Mouse (Mus musculus) left cerebral cortex, postnatal 14 days (tissue): ENCODE data around the gene Gm13288. TPM values are rescaled to one million over a fixed set of nuclear protein-coding genes. Genes with fewer than 3 reads are reported as not detected.
A peak's percentile ranks its signal among the peaks of the same experiment; 100 is the strongest.
"Not testable (repeated sequence)": the region's sequence is repeated elsewhere in the genome, so short reads cannot be mapped to it uniquely, and the experiment has no call there.

ENCODE experiments used
- DNase-seq, 2 experiments: peaks; one replicate each; pipeline ENCODE4 v3.0.0; 2021 to 2022; ENCODE audit warnings: low spot score in 2 of 2, mixed read lengths in 1 of 2
- intact Hi-C: fragments of 180-260 bp; cut with DNase I; formaldehyde crosslinking; loops from one replicate; pipeline ENCODE4 v1.15.1; 2025
- long read RNA-seq, 2 experiments: library from polyadenylated mRNA; stranded (forward); transcript quantifications; one replicate each; pipeline ENCODE4 v2.0.0; 2021
- total RNA-seq, 2 experiments: library from RNA; stranded (reverse); gene quantifications; 2 replicates each; pipeline ENCODE4 v1.2.3; 2021

Gene Gm13288
- total RNA-seq: not detected
- long read RNA-seq, experiment 1: 0 reads
- long read RNA-seq, experiment 2: 0 reads

DNA sequence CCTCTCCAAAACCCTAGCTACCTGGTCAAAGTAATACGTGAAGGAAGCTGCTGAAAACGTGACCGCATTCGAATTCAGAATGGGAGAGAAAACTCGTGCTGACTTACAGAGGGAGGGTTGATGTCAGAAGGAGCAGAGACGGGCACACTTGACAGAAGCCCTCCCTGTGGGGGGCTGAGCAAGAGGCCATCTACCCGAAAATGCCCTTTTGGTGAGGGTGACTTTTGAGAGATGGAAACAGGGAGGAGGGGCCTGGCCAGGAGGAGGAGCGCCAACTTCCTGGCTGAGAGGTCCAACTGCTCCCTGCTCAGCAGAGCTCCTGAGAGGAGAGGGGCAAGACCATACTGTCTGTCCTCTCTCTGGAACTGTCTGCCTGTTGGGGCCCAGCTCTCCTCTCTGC is at the start of gene Gm13288:
TSS of gene Gm13288 (plus strand) at position 301 of the 400 bp plus-strand sequence.
- intact Hi-C loops, DNase-seq: not testable (repeated sequence)

DNA sequence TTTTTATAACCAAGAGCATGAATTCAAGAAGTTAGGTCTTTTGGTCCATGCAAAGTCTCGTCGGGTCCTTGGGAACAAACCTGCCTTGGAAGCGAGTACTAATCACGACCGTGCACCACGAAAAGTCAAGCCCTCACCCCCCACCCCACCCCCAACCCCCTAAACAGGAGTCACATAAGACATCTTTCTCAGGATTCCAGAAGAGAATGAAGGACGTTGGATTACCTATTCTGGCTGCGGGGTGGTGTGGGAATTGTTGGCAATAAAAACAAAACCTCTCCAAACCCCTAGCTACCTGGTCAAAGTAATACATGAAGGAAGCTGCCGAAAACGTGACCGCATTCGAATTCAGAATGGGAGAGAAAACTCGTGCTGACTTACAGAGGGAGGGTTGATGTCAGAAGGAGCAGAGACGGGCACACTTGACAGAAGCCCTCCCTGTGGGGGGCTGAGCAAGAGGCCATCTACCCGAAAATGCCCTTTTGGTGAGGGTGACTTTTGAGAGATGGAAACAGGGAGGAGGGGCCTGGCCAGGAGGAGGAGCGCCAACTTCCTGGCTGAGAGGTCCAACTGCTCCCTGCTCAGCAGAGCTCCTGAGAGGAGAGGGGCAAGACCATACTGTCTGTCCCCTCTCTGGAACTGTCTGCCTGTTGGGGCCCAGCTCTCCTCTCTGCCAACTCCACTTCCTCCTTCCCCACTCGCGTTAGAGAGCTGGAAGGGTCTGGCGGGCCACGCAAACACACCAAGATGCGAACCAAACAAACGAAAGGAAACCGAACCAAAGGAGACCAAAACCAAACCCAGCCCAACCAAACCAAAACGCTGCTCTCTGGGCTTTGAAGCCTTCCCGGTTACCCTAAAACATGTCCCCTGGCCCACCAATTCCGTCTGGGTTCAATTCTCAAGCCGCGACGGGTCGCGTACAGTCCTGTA is 48.5 kb upstream of the Gm13288 start:
- DNase-seq, intact Hi-C loops: not testable (repeated sequence)

DNA sequence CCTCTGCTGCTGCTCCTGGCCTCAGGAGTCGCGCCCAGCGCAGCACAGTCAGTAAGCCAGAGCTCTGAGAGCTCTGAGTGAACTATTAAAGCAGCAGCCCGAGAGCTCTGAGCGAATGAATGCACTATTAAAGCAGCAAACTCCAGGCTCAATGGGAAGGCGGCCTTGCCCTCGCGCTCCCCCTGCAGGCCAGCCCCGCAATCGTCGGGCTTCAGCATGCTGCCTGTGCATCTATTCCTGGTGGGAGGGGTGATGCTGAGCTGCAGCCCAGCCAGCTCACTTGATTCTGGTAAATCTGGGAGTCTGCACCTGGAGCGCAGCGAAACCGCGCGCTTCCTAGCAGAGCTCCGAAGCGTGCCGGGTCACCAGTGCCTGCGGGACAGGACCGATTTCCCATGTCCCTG is 47.7 kb upstream of the Gm13288 start:
- intact Hi-C loops: not testable (repeated sequence)
- DNase-seq: peak; percentile 89

DNA sequence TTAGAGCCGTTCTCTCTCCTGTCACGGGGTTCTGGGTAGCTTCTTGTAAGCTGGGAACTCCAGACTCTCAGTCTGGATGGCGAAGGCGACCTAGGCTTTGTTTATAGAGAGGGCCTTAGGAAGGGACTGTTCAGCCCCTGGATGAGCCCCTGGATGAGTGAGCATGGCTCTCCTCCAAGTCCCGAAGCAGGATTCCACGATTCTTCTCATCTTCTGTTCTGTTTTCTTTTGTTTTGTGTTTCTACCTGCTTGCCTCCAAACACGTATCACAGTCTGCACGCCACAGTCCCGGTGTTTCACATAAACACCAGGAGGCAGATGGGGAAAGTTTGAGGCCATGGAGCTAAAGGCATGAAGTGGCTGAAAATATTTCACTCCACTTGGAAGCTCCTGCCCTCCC is 46.6 kb upstream of the Gm13288 start:
- DNase-seq, intact Hi-C loops: not testable (repeated sequence)

DNA sequence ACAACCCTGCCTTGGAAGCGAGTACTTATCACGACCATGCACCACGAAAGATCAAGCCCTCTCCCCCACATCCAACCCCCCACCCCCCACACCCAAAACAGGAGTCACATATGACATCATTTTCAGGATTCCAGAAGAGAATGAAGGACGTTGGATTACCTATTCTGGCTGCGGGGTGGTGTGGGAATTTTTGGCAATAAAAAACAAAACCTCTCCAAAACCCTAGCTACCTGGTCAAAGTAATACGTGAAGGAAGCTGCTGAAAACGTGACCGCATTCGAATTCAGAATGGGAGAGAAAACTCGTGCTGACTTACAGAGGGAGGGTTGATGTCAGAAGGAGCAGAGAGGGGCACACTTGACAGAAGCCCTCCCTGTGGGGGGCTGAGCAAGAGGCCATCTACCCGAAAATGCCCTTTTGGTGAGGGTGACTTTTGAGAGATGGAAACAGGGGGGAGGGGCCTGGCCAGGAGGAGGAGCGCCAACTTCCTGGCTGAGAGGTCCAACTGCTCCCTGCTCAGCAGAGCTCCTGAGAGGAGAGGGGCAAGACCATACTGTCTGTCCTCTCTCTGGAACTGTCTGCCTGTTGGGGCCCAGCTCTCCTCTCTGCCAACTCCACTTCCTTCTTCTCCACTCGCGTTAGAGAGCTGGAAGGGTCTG is 45.6 kb upstream of the Gm13288 start, which contains the start of gene Gm13283:
TSS of gene Gm13283 (plus strand) at position 510 of the 659 bp plus-strand sequence.
- peak; percentile 17 to 19 for DNase-seq
- intact Hi-C loops: not testable (repeated sequence)

DNA sequence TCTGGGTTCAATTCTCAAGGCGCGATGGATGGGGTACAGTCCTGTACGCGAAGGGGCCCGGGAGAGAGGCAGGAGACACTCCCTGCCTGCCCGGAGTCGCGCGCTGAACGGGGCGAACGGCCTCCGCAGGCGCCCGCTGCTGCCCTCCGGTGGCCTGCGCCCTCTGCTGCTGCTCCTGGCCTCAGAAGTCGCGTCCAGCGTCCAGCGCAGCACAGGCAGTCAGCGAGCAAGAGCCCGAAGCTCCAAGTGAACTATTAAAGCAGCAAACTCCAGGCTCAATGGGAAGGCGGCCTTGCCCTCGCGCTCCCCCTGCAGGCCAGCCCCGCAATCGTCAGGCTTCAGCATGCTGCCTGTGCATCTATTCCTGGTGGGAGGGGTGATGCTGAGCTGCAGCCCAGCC is 44.9 kb upstream of the Gm13288 start:
- intact Hi-C loops: not testable (repeated sequence)
- DNase-seq: peak; percentile 46 to 59

DNA sequence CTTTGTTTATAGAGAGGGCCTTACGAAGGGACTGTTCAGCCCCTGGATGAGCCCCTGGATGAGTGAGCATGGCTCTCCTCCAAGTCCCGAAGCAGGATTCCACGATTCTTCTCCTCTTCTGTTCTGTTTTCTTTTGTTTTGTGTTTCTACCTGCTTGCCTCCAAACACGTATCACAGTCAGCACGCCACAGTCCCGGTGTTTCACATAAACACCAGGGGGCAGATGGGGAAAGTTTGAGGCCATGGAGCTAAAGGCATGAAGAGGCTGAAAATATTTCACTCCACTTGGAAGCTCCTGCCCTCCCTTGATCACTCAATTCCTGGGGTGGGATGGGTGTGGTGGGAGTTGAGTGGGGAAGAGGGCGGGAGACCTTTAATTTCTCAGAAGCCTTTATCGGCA is 43.6 kb upstream of the Gm13288 start:
- peak; percentile 71 to 72 for DNase-seq
- intact Hi-C loops: not testable (repeated sequence)

DNA sequence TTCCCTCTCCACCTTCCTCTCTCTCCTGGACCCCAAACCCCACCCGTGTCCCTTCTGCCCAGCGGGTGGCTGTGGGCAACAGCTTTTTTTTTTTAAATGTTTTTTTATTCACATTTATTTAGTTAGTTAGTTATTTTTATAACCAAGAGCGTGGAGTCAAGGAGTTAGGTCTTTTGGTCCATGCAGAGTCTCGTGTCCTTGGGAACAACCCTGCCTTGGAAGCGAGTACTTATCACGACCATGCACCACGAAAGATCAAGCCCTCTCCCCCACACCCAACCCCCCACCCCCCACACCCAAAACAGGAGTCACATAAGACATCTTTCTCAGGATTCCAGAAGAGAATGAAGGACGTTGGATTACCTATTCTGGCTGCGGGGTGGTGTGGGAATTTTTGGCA is 43.0 kb upstream of the Gm13288 start:
- DNase-seq, intact Hi-C loops: not testable (repeated sequence)

DNA sequence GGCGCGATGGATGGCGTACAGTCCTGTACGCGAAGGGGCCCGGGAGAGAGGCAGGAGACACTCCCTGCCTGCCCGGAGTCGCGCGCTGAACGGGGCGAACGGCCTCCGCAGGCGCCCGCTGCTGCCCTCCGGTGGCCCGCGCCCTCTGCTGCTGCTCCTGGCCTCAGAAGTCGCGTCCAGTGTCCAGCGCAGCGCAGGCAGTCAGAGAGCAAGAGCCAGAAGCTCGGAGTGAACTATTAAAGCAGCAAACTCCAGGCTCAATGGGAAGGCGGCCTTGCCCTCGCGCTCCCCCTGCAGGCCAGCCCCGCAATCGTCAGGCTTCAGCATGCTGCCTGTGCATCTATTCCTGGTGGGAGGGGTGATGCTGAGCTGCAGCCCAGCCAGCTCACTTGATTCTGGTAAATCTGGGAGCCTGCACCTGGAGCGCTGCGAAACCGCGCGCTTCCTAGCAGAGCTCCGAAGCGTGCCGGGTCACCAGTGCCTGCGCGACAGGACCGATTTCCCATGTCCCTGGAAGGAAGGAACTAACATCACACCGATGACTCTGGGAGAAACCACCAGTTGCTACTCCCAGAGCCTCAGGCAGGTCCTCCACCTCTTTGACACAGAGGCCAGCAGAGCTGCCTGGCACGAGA is 41.8 kb upstream of the Gm13288 start:
- intact Hi-C loops, DNase-seq: not testable (repeated sequence)

DNA sequence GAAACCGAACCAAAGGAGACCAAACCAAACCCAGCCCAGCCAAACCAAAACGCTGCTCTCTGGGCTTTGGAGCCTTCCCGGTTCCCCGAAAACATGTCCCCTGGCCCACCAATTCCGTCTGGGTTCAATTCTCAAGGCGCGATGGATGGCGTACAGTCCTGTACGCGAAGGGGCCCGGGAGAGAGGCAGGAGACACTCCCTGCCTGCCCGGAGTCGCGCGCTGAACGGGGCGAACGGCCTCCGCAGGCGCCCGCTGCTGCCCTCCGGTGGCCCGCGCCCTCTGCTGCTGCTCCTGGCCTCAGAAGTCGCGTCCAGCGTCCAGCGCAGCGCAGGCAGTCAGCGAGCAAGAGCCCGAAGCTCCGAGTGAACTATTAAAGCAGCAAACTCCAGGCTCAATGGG is 31.8 kb upstream of the Gm13288 start, which contains the start of gene Gm13290:
TSS of gene Gm13290 (plus strand) at position 301 of the 400 bp plus-strand sequence.
- DNase-seq, intact Hi-C loops: not testable (repeated sequence)

DNA sequence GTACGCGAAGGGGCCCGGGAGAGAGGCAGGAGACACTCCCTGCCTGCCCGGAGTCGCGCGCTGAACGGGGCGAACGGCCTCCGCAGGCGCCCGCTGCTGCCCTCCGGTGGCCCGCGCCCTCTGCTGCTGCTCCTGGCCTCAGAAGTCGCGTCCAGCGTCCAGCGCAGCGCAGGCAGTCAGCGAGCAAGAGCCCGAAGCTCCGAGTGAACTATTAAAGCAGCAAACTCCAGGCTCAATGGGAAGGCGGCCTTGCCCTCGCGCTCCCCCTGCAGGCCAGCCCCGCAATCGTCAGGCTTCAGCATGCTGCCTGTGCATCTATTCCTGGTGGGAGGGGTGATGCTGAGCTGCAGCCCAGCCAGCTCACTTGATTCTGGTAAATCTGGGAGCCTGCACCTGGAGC is 28.7 kb upstream of the Gm13288 start, which contains the start of gene Gm13289:
TSS of gene Gm13289 (plus strand) at position 301 of the 400 bp plus-strand sequence.
- DNase-seq, intact Hi-C loops: not testable (repeated sequence)

DNA sequence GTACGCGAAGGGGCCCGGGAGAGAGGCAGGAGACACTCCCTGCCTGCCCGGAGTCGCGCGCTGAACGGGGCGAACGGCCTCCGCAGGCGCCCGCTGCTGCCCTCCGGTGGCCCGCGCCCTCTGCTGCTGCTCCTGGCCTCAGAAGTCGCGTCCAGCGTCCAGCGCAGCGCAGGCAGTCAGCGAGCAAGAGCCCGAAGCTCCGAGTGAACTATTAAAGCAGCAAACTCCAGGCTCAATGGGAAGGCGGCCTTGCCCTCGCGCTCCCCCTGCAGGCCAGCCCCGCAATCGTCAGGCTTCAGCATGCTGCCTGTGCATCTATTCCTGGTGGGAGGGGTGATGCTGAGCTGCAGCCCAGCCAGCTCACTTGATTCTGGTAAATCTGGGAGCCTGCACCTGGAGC is 25.8 kb upstream of the Gm13288 start, which contains the start of gene Gm13272:
TSS of gene Gm13272 (plus strand) at position 301 of the 400 bp plus-strand sequence.
- DNase-seq, intact Hi-C loops: not testable (repeated sequence)

DNA sequence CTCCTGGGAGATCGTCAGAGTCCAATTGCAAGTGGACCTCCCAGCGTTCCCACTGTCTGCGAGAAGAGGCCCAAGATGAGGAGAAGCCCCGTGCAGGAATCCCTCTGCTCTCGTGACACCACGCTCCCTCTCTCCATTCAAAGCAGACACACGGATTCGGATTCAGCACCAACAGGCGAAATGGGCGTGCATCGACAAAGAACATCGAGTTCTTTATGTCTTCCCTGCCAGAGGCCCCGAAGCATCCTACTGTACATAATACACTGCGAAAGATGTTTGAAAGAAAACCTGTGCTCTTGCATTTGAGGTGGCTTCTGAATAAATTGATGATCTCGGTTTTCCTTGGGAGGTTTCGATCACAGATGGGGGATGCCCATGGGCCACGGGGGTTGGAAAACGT is 25.0 kb upstream of the Gm13288 start:
- DNase-seq, intact Hi-C loops: not testable (repeated sequence)

DNA sequence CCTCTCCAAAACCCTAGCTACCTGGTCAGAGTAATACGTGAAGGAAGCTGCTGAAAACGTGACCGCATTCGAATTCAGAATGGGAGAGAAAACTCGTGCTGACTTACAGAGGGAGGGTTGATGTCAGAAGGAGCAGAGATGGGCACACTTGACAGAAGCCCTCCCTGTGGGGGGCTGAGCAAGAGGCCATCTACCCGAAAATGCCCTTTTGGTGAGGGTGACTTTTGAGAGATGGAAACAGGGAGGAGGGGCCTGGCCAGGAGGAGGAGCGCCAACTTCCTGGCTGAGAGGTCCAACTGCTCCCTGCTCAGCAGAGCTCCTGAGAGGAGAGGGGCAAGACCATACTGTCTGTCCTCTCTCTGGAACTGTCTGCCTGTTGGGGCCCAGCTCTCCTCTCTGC is 23.5 kb upstream of the Gm13288 start, which contains the start of gene Ifnz:
TSS of gene Ifnz (plus strand) at position 301 of the 400 bp plus-strand sequence.
- intact Hi-C loops, DNase-seq: not testable (repeated sequence)

DNA sequence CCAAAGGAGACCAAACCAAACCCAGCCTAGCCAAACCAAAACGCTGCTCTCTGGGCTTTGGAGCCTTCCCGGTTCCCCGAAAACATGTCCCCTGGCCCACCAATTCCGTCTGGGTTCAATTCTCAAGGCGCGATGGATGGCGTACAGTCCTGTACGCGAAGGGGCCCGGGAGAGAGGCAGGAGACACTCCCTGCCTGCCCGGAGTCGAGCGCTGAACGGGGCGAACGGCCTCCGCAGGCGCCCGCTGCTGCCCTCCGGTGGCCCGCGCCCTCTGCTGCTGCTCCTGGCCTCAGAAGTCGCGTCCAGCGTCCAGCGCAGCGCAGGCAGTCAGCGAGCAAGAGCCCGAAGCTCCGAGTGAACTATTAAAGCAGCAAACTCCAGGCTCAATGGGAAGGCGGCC is 23.0 kb upstream of the Gm13288 start:
- DNase-seq, intact Hi-C loops: not testable (repeated sequence)

DNA sequence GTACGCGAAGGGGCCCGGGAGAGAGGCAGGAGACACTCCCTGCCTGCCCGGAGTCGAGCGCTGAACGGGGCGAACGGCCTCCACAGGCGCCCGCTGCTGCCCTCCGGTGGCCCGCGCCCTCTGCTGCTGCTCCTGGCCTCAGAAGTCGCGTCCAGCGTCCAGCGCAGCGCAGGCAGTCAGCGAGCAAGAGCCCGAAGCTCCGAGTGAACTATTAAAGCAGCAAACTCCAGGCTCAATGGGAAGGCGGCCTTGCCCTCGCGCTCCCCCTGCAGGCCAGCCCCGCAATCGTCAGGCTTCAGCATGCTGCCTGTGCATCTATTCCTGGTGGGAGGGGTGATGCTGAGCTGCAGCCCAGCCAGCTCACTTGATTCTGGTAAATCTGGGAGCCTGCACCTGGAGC is 19.9 kb upstream of the Gm13288 start, which contains the start of gene Gm13276:
TSS of gene Gm13276 (plus strand) at position 301 of the 400 bp plus-strand sequence.
- DNase-seq, intact Hi-C loops: not testable (repeated sequence)

DNA sequence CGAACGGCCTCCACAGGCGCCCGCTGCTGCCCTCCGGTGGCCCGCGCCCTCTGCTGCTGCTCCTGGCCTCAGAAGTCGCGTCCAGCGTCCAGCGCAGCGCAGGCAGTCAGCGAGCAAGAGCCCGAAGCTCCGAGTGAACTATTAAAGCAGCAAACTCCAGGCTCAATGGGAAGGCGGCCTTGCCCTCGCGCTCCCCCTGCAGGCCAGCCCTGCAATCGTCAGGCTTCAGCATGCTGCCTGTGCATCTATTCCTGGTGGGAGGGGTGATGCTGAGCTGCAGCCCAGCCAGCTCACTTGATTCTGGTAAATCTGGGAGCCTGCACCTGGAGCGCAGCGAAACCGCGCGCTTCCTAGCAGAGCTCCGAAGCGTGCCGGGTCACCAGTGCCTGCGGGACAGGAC is 16.9 kb upstream of the Gm13288 start, which contains the start of gene Gm13277:
TSS of gene Gm13277 (plus strand) at position 231 of the 400 bp plus-strand sequence.
- DNase-seq: peak; percentile 70 to 75
- intact Hi-C loops: not testable (repeated sequence)

DNA sequence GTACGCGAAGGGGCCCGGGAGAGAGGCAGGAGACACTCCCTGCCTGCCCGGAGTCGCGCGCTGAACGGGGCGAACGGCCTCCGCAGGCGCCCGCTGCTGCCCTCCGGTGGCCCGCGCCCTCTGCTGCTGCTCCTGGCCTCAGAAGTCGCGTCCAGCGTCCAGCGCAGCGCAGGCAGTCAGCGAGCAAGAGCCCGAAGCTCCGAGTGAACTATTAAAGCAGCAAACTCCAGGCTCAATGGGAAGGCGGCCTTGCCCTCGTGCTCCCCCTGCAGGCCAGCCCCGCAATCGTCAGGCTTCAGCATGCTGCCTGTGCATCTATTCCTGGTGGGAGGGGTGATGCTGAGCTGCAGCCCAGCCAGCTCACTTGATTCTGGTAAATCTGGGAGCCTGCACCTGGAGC is 14.1 kb upstream of the Gm13288 start, which contains the start of gene Gm13278:
TSS of gene Gm13278 (plus strand) at position 301 of the 400 bp plus-strand sequence.
- DNase-seq, intact Hi-C loops: not testable (repeated sequence)
